Mouse (Mus musculus) neural tube, embryonic 15.5 days (tissue): ENCODE measurements around the gene Polr3gl. TPM values are rescaled to one million over a fixed set of nuclear protein-coding genes. Genes with fewer than 3 reads are reported as not detected.

Experiments used
- ATAC-seq: fragments of 200-750 bp; cut with Nextera tagmentation; 2 replicates; pipeline ENCODE4 v1.8.0; 2017; ENCODE audit warnings: mild to moderate bottlenecking, moderate TSS enrichment, moderate library complexity; ENCODE audit not compliant: low FRiP score
- H3K27ac ChIP-seq: fragments of 300-500 bp; sonication (generic); replicated peaks from 2 replicates; pipeline ENCODE4 v1.5.1; 2015; ENCODE audit warnings: mild to moderate bottlenecking, inconsistent platforms
- H3K27me3 ChIP-seq: fragments of 300-500 bp; sonication (generic); replicated peaks from 2 replicates; pipeline ENCODE4 v1.6.1; 2015; ENCODE audit warnings: inconsistent platforms
- H3K36me3 ChIP-seq: fragments of 300-500 bp; sonication (generic); 2 replicates; pipeline ENCODE4 v1.6.1; 2015; ENCODE audit warnings: inconsistent platforms
- H3K4me1 ChIP-seq: fragments of 300-500 bp; sonication (generic); 2 replicates; pipeline ENCODE4 v1.6.1; 2015; ENCODE audit warnings: inconsistent platforms
- H3K4me2 ChIP-seq: fragments of 300-500 bp; sonication (generic); 2 replicates; pipeline ENCODE4 v1.6.1; 2015; ENCODE audit warnings: inconsistent platforms, mild to moderate bottlenecking, moderate library complexity
- H3K4me3 ChIP-seq: fragments of 300-500 bp; sonication (generic); replicated peaks from 2 replicates; pipeline ENCODE4 v1.5.1; 2015; ENCODE audit warnings: mild to moderate bottlenecking, inconsistent platforms
- H3K9ac ChIP-seq: fragments of 300-500 bp; sonication (generic); replicated peaks from 2 replicates; pipeline ENCODE4 v1.6.1; 2015; ENCODE audit warnings: mild to moderate bottlenecking, inconsistent platforms
- H3K9me3 ChIP-seq: fragments of 300-500 bp; sonication (generic); replicated peaks from 2 replicates; pipeline ENCODE4 v1.6.1; 2016; ENCODE audit warnings: inconsistent platforms
- WGBS: fragments of 180-500 bp; shearing (Covaris S2); methylation state at CpG from one replicate; pipeline ENCODE4 v1.1.7; 2015; ENCODE audit warnings: mixed read lengths; 5-methylcytosine and 5-hydroxymethylcytosine counted together
- polyA plus RNA-seq: library from polyadenylated mRNA; unstranded; fragments of >200 nt; fragmentation: Nextera tagmentation; extraction: Ambion mirVana; gene quantifications from 2 replicates; pipeline ENCODE4 v1.2.1, GENCODE M21; 2015

Gene Polr3gl
- polyA plus RNA-seq, 1 experiment from 2014 or later = 35.2 TPM

GRCm38 (mm10) chr3:96551890-96552289 is 42.1 kb downstream of the Polr3gl start:
- H3K27ac ChIP-seq = no peak overlapping the region
- no peaks in the 10 kb centered on the region for H3K27me3 ChIP-seq
- no peak overlapping the region for H3K4me2 ChIP-seq
- no peaks in the 10 kb centered on the region for H3K36me3 ChIP-seq
- H3K4me1 ChIP-seq = peaks cover 18% of the 10 kb centered on the region
- 77% methylated on average over 7 of the region's 7 CpGs for whole genome bisulfite sequencing
- no peak overlapping the region for H3K4me3 ChIP-seq
- no peak for ATAC-seq
- no peaks in the 10 kb centered on the region for H3K9me3 ChIP-seq
- H3K9ac ChIP-seq = no peak overlapping the region

GRCm38 (mm10) chr3:96551203-96551602 is 42.8 kb downstream of the Polr3gl start:
- WGBS = 23% methylated on average over 8 of the region's 8 CpGs

GRCm38 (mm10) chr3:96549346-96549745 is 44.6 kb downstream of the Polr3gl start:
- 81% methylated on average over 5 of the region's 5 CpGs for WGBS

More at GRCm38 (mm10) chr3:96551203-96551602, 42.8 kb downstream of the Polr3gl start:
- ATAC-seq = no peak
- Histone ChIP-seq H3K4me3 (no peak overlapping the region), H3K27me3 (no peaks in the 10 kb centered on the region), H3K36me3 (no peaks in the 10 kb centered on the region), H3K4me1 (peaks cover 12% of the 10 kb centered on the region), H3K9ac (no peak overlapping the region), H3K9me3 (no peaks in the 10 kb centered on the region), H3K4me2 (no peak overlapping the region), H3K27ac (no peak overlapping the region)

GRCm38 (mm10) chr3:96548824-96549223 is 45.2 kb downstream of the Polr3gl start:
- 90% methylated on average over 7 of the region's 7 CpGs for WGBS
- no peak overlapping the region for H3K4me2 ChIP-seq
- H3K36me3 ChIP-seq = no peaks in the 10 kb centered on the region

More at GRCm38 (mm10) chr3:96549346-96549745, 44.6 kb downstream of the Polr3gl start:
- no peak overlapping the region for H3K27ac ChIP-seq
- H3K9ac ChIP-seq = no peak overlapping the region
- H3K4me3 ChIP-seq = no peak overlapping the region
- no peak for ATAC-seq
- no peaks in the 10 kb centered on the region for H3K27me3 ChIP-seq
- H3K4me2 ChIP-seq = no peak overlapping the region
- H3K36me3 ChIP-seq = no peaks in the 10 kb centered on the region
- H3K4me1 ChIP-seq = no peaks in the 10 kb centered on the region
- no peaks in the 10 kb centered on the region for H3K9me3 ChIP-seq

GRCm38 (mm10) chr3:96547389-96547960 is 46.5 kb downstream of the Polr3gl start:
- Histone ChIP-seq H3K27ac (no peak overlapping the region), H3K4me1 (no peaks in the 10 kb centered on the region), H3K9me3 (no peaks in the 10 kb centered on the region), H3K27me3 (no peaks in the 10 kb centered on the region), H3K4me2 (peak overlapping the region; percentile 40), H3K36me3 (no peaks in the 10 kb centered on the region), H3K9ac (no peak overlapping the region), H3K4me3 (no peak overlapping the region; the same call in 1 of the 2 replicates)
- ATAC-seq = 0 out of 2 replicates have a peak, but pooled peaks have one; percentile 48
- WGBS = 10% methylated on average over 14 of the region's 14 CpGs

More at GRCm38 (mm10) chr3:96548824-96549223, 45.2 kb downstream of the Polr3gl start:
- no peak overlapping the region for H3K27ac ChIP-seq
- H3K4me1 ChIP-seq = no peaks in the 10 kb centered on the region
- no peaks in the 10 kb centered on the region for H3K27me3 ChIP-seq
- H3K9me3 ChIP-seq = no peaks in the 10 kb centered on the region
- H3K9ac ChIP-seq = no peak overlapping the region
- no peak overlapping the region for H3K4me3 ChIP-seq
- ATAC-seq = no peak

- Histone ChIP-seq H3K27me3 (no peaks in the 10 kb centered on the region), H3K36me3 (no peaks in the 10 kb centered on the region), H3K4me2 (peak overlapping the region; percentile 20; the same call in 1 of the 2 replicates), H3K9ac (no peak overlapping the region), H3K4me1 (no peaks in the 10 kb centered on the region), H3K9me3 (no peaks in the 10 kb centered on the region), H3K4me3 (no peak overlapping the region), H3K27ac (no peak overlapping the region)
- WGBS = 51% methylated on average over 4 of the region's 4 CpGs
- ATAC-seq = no peak
Observed at GRCm38 (mm10) chr3:96546880-96547279, 47.1 kb downstream of the Polr3gl start.

GRCm38 (mm10) chr3:96545565-96545964 is 48.4 kb downstream of the Polr3gl start:
- no peaks in the 10 kb centered on the region for H3K9me3 ChIP-seq
- WGBS = 49% methylated on average over 1 of the region's 1 CpGs

GRCm38 (mm10) chr3:96543345-96543744 is 50.6 kb downstream of the Polr3gl start:
- Histone ChIP-seq H3K4me3 (no peak overlapping the region), H3K9ac (no peak overlapping the region), H3K9me3 (no peaks in the 10 kb centered on the region), H3K27ac (no peak overlapping the region), H3K27me3 (no peaks in the 10 kb centered on the region), H3K4me1 (0 out of 2 replicates have a peak, but pooled peaks cover 3% of the 10 kb centered on the region), H3K36me3 (no peaks in the 10 kb centered on the region), H3K4me2 (no peak overlapping the region)
- WGBS = 83% methylated on average over 11 of the region's 11 CpGs
- no peak for ATAC-seq

More at GRCm38 (mm10) chr3:96545565-96545964, 48.4 kb downstream of the Polr3gl start:
- Histone ChIP-seq H3K27ac (no peak overlapping the region), H3K36me3 (no peaks in the 10 kb centered on the region), H3K4me1 (0 out of 2 replicates have a peak, but pooled peaks cover 3% of the 10 kb centered on the region), H3K27me3 (no peaks in the 10 kb centered on the region), H3K4me2 (no peak overlapping the region), H3K4me3 (no peak overlapping the region), H3K9ac (no peak overlapping the region)
- no peak for ATAC-seq

- 79% methylated on average over 8 of the region's 8 CpGs for WGBS
- Histone ChIP-seq H3K4me3 (no peak overlapping the region), H3K27me3 (no peaks in the 10 kb centered on the region), H3K4me1 (0 out of 2 replicates have a peak, but pooled peaks cover 3% of the 10 kb centered on the region), H3K27ac (no peak overlapping the region), H3K9ac (no peak overlapping the region), H3K4me2 (no peak overlapping the region), H3K36me3 (no peaks in the 10 kb centered on the region), H3K9me3 (no peaks in the 10 kb centered on the region)
- ATAC-seq = no peak
Observed at GRCm38 (mm10) chr3:96542554-96542953, 51.4 kb downstream of the Polr3gl start.

GRCm38 (mm10) chr3:96541328-96542078 is 52.5 kb downstream of the Polr3gl start:
- H3K4me2 ChIP-seq = no peak overlapping the region
- no peaks in the 10 kb centered on the region for H3K9me3 ChIP-seq
- 0 out of 2 replicates have a peak, but pooled peaks cover 3% of the 10 kb centered on the region for H3K4me1 ChIP-seq
- WGBS = 25% methylated on average over 14 of the region's 14 CpGs
- no peak for ATAC-seq
- no peak overlapping the region; the same call in 1 of the 2 replicates for H3K9ac ChIP-seq
- H3K4me3 ChIP-seq = no peak overlapping the region
- H3K36me3 ChIP-seq = no peaks in the 10 kb centered on the region
- no peaks in the 10 kb centered on the region for H3K27me3 ChIP-seq
- no peak overlapping the region for H3K27ac ChIP-seq

- Histone ChIP-seq H3K9me3 (no peaks in the 10 kb centered on the region), H3K27ac (no peak overlapping the region), H3K27me3 (no peaks in the 10 kb centered on the region), H3K4me3 (no peak overlapping the region), H3K9ac (no peak overlapping the region), H3K4me2 (no peak overlapping the region), H3K36me3 (no peaks in the 10 kb centered on the region), H3K4me1 (0 out of 2 replicates have a peak, but pooled peaks cover 3% of the 10 kb centered on the region)
- 32% methylated on average over 6 of the region's 6 CpGs for WGBS
- ATAC-seq = no peak
Observed at GRCm38 (mm10) chr3:96540740-96541139, 53.2 kb downstream of the Polr3gl start.

- Histone ChIP-seq H3K4me1 (0 out of 2 replicates have a peak, but pooled peaks cover 3% of the 10 kb centered on the region), H3K9ac (no peak overlapping the region), H3K27ac (no peak overlapping the region), H3K36me3 (no peaks in the 10 kb centered on the region), H3K4me2 (no peak overlapping the region), H3K27me3 (no peaks in the 10 kb centered on the region), H3K9me3 (no peaks in the 10 kb centered on the region), H3K4me3 (no peak overlapping the region)
- no peak for ATAC-seq
- 78% methylated on average over 2 of the region's 2 CpGs for WGBS
Observed at GRCm38 (mm10) chr3:96539316-96539715, 54.7 kb downstream of the Polr3gl start.
